Comparison of ENCODE assay signal across 25 mouse cellular contexts in the genomic region with DNA sequence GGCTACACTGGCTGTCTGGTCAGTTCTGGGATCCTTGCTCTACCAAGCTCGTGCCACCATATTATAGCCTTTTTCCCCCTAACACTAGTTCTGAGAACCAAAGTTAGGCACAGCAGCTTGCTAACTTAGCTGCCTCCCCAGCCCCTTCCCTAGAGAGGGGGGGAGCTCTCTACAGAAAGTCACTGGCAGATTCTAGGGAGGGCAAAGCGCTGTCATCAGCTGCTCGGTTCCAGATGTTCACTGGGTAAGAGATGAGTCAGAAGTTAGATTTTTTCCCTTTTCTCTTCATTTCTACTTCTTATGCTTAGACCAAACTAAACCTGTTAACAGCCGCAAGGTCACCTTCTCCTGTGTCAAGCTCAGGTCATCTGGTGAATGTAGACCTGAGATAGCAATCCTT. TPM values are rescaled to one million over a fixed set of nuclear protein-coding genes. Genes with fewer than 3 reads are reported as not detected.
A peak's percentile ranks its signal among the peaks of the same experiment; 100 is the strongest.
DNase-seq lines count a peak whose midpoint lies in the region; ATAC-seq and TF ChIP-seq lines count a peak whose summit lies in the region.
"Had no signal": no experiment of that assay in that cellular context is flagged by ENCODE, and none has a peak within 500 bp of the region (broad histone marks: within the 10 kb centered on the region; RNA-seq: fewer than 3 reads in every experiment).

No protein-coding gene starts in this region.

- H3ac ChIP-seq in myocyte (ENCODE audit: control insufficient read depth, insufficient read length): no peak overlapping the region

- H3K4me2 ChIP-seq in heart, embryonic 11.5 days: no peak overlapping the region
- H3K4me2 ChIP-seq in myocyte (ENCODE audit: low read depth): peak overlapping the region; percentile 89
- H3K4me2 ChIP-seq: embryonic facial prominence, embryonic 12.5 days; heart, embryonic 13.5 days; hindbrain, embryonic 12.5 days had no signal

- peak; percentile 85 for DNase-seq in heart, adult 11 months
- DNase-seq in adipocyte (ENCODE audit: low spot score): peak; percentile 3
- DNase-seq in kidney, adult 8-10 months: no peak
- DNase-seq in kidney, postnatal 36 days: no peak
- DNase-seq in left cerebral cortex, adult 8-10 months (ENCODE audit: low spot score in 2 of 2): no peak
- DNase-seq: adrenal gland, adult 2 months; adrenal gland, postnatal 36 days; cerebellum, adult 11-12 months; cerebellum, adult 9-10 months; cerebellum, postnatal 25 days; gastrocnemius, postnatal 10 days; heart, postnatal 36 days had no signal

- H3K27ac ChIP-seq in heart, embryonic 11.5 days (ENCODE audit: low read depth, low read length): no peak overlapping the region
- H3K27ac ChIP-seq: embryonic facial prominence, embryonic 12.5 days; heart, embryonic 13.5 days; hindbrain, embryonic 12.5 days had no signal

- no peaks in the 10 kb centered on the region for H3K36me3 ChIP-seq in heart, embryonic 11.5 days (ENCODE audit: control insufficient read depth, insufficient read depth, low read length)
- H3K36me3 ChIP-seq in myocyte (ENCODE audit: control insufficient read depth, insufficient read depth): no peaks in the 10 kb centered on the region
- H3K36me3 ChIP-seq: embryonic facial prominence, embryonic 12.5 days; heart, embryonic 13.5 days; hindbrain, embryonic 12.5 days had no signal

- WGBS in heart, embryonic 11.5 days (ENCODE audit: insufficient replicate concordance): 73% methylated on average over 4 of the region's 4 CpGs

- no peaks in the 10 kb centered on the region for H3K27me3 ChIP-seq in heart, embryonic 11.5 days (ENCODE audit: control insufficient read depth, insufficient read depth, low read length)
- no peaks in the 10 kb centered on the region for H3K27me3 ChIP-seq in myocyte (ENCODE audit: control insufficient read depth, insufficient read depth, insufficient read length)
- H3K27me3 ChIP-seq: embryonic facial prominence, embryonic 12.5 days; heart, embryonic 13.5 days; hindbrain, embryonic 12.5 days; Patski had no signal

- no peak for TF ChIP-seq POLR2A in myocyte (IDR thresholded peaks at IDR 0.05; ENCODE audit: insufficient read length, low read depth)

- no peak for ATAC-seq in heart, embryonic 11.5 days (replicated peaks; ENCODE audit: insufficient number of reproducible peaks, low FRiP score, low TSS enrichment)
- ATAC-seq: activated CD4-positive, CD25-positive, alpha-beta regulatory T cell, adult 4 months; CD4-positive, CD25-positive, alpha-beta regulatory T cell, adult 4 months; forebrain, embryonic 16.5 days; hindbrain, embryonic 16.5 days; inflammation-experienced regulatory T-cells, adult 6 months; intestine, postnatal 0 days; Patski had no signal

- H3K79me2 ChIP-seq in myocyte (ENCODE audit: control insufficient read depth, insufficient read depth): no peaks in the 10 kb centered on the region

- H3K4me1 ChIP-seq in heart, embryonic 11.5 days (ENCODE audit: control insufficient read depth, insufficient read depth, low read length): peaks cover 8% of the 10 kb centered on the region; the same call in 1 of the 2 replicates
- H3K4me1 ChIP-seq: embryonic facial prominence, embryonic 12.5 days; hindbrain, embryonic 12.5 days had no signal

- no peak overlapping the region for H3K4me3 ChIP-seq in heart, embryonic 11.5 days (ENCODE audit: low read depth, low read length)
- peak overlapping the region; percentile 1 for H3K4me3 ChIP-seq in myocyte
- H3K4me3 ChIP-seq: embryonic facial prominence, embryonic 12.5 days; heart, embryonic 13.5 days; hindbrain, embryonic 12.5 days had no signal

- H3K9me3 ChIP-seq in heart, embryonic 11.5 days (replicated peaks; ENCODE audit: control insufficient read depth, low read length): no peaks in the 10 kb centered on the region
- H3K9me3 ChIP-seq: embryonic facial prominence, embryonic 12.5 days; heart, embryonic 13.5 days; hindbrain, embryonic 12.5 days had no signal

- no peak overlapping the region for H3K9ac ChIP-seq in heart, embryonic 11.5 days (ENCODE audit: low read depth, low read length)
- H3K9ac ChIP-seq: embryonic facial prominence, embryonic 12.5 days; heart, embryonic 13.5 days; hindbrain, embryonic 12.5 days had no signal

TF ChIP-seq in myocyte, 11 proteins besides CTCF, POLR2A, EP300 and RAD21:
- TF ChIP-seq MYOD1 (IDR thresholded peaks at IDR 0.05; ENCODE audit: control insufficient read depth in 1 of 3, insufficient read length in 2 of 3, low read depth in 2 of 3): no peak
- no peak for TF ChIP-seq MAX (IDR thresholded peaks at IDR 0.05; ENCODE audit: low read depth)
- TF ChIP-seq TCF12 (IDR thresholded peaks at IDR 0.05; ENCODE audit: insufficient read depth, poor library complexity, severe bottlenecking): no peak
- TF ChIP-seq TCF3 (IDR thresholded peaks at IDR 0.05; ENCODE audit: insufficient read length, low read depth): no peak
- no peak for TF ChIP-seq REST (IDR thresholded peaks at IDR 0.05; ENCODE audit: insufficient read depth, insufficient read length)
- TF ChIP-seq CEBPB (IDR thresholded peaks at IDR 0.05; ENCODE audit: insufficient read depth, poor library complexity, severe bottlenecking): no peak

RNA-seq across cellular contexts. Expression of a gene that starts 16.8 kb away (rescaled TPM):
- 3.5 and 4.5 TPM in 2 replicates for polyA plus RNA-seq in heart, embryonic 11.5 days (2014; fragmentation: Nextera tagmentation; extraction: Ambion mirVana)
- 53.3 TPM for polyA plus RNA-seq in myocyte (2012; fragmentation: generic; extraction: Trizol)
- 10 to 100 TPM in 3 of 4 experiments, 1 to 10 TPM in 1; 9.7 to 16.7 (median 12.5) TPM for total RNA-seq in left cerebral cortex, adult 8-10 months (2022)
- total RNA-seq: MEL had no signal
- polyA plus RNA-seq: CD4-positive, CD25-positive, alpha-beta regulatory T cell, adult 4 months had no signal

RNA-seq across cellular contexts. Expression of a gene that starts 45.4 kb away (rescaled TPM):
- polyA plus RNA-seq in heart, embryonic 11.5 days (2014; fragmentation: Nextera tagmentation; extraction: Ambion mirVana): 0.19 and 0.30 TPM in 2 replicates
- polyA plus RNA-seq in myocyte (2012; fragmentation: generic; extraction: Trizol): 0.04 TPM
- total RNA-seq in left cerebral cortex, adult 8-10 months (2022): 1 to 10 TPM; 1.7 to 6.6 (median 3.4) TPM
- polyA plus RNA-seq: Patski had no signal

Comparison
In these comparisons a context has a peak if more than half of its experiments do, and no peak if none do; other contexts are left out.
1. DNase-seq: peak in heart, adult 11 months (single experiment) and adipocyte (single experiment); none in kidney, adult 8-10 months (0 of 2), kidney, postnatal 36 days (0 of 2) and left cerebral cortex, adult 8-10 months (0 of 2).